Mouse (Mus musculus): Measurements from ENCODE around the gene Cd72. TPM values are rescaled to one million over a fixed set of nuclear protein-coding genes. Genes with fewer than 3 reads are reported as not detected.
A peak's percentile ranks its signal among the peaks of the same experiment; 100 is the strongest.
"Not testable (repeated sequence)": the region's sequence is repeated elsewhere in the genome, so short reads cannot be mapped to it uniquely, and the experiment has no call there.

Gene Cd72
- 1 to 10 TPM; 1.9 to 3.2 TPM for total RNA-seq (2021)
- long read RNA-seq, experiment 1, partial matches to known transcripts = 1 of 3 reads
- long read RNA-seq, experiment 1, other reads (novel, unspliced or antisense) = 1 of 3 reads
- long read RNA-seq, experiment 2, partial matches to known transcripts = 0 of 1 reads
- long read RNA-seq, experiment 2, other reads (novel, unspliced or antisense) = 1 of 1 reads

DNA sequence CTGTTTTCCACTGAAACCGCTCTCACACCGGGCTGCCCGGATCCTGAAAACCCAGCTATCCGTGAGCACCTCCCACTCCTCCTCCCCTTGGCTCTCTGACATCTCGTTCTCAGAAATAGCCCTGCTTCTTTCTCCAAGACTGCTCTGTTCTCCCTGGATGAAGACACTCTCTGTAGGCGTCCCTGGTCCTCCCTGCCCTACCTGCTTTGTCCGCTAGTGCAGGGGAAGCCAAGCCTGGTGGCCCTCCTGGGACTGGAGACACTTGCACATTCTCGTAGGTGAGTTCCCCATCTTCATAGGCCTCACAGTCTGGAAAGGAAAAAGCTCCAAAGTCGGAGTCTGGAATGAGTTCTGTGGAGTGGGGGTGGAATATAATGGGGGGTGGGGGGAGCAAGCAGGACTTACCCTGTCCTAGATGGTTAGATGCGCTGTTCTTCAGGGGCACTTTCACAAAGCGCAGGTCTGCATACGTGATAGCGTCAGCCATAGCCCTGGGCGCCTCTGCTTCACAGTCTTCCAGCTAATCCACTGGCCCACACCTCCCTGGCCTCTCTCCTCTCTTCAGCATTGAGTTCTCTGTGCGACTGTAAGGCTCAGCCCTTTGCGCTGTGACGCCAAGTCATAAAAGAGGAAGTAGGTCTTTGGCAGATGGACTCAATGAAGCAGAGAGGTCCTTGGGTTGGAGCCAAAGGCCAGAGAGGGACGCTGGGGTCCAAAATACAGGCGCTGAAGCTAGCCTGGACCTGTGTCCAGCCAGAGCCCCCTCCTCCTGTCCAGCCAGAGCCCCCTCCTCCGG lies at the start of gene Cd72:
Gene Cd72 (minus strand): TSS at position 588 of the 796 bp plus-strand sequence.
- DNase-seq = no peak

DNA sequence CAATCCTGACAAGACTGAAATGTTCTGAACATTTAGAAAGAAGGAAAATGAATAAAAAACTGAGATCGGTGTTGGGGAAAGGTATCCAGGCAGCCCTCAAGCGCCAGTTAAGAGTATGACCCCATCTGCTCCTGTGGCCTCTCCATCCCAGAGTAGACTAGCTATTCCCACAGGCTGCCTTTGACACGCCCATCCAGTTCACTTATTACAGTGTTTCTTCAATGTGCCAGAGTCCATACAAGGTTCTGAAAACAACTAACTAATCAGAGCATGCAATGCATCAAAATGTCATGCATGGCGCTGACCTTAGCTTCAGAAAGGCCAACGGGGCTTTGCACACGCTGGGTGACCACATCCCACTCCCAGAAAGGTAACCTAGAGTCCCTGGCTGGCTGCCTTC lies 49.1 kb upstream of the Cd72 start:
- DNase-seq = no peak

DNA sequence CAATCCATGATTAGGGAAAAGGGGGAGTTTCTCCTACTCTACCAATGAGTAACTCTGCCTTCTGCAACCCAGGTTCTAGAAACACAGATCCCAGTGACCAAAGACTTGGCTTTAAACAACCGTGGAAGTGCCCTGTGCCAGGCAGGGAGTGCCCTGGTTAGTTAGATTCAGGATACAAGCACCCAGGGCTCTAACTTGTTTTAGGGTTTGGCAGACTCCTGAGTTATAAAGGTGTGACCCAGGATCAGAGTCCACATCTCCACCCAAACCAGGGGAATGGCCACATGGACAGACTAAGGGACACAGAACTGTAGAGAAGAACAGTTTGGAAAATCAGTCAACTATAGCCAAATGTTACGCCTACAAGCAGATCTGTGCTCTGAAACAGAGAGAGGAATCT lies 48.6 kb upstream of the Cd72 start:
- DNase-seq = no peak

DNA sequence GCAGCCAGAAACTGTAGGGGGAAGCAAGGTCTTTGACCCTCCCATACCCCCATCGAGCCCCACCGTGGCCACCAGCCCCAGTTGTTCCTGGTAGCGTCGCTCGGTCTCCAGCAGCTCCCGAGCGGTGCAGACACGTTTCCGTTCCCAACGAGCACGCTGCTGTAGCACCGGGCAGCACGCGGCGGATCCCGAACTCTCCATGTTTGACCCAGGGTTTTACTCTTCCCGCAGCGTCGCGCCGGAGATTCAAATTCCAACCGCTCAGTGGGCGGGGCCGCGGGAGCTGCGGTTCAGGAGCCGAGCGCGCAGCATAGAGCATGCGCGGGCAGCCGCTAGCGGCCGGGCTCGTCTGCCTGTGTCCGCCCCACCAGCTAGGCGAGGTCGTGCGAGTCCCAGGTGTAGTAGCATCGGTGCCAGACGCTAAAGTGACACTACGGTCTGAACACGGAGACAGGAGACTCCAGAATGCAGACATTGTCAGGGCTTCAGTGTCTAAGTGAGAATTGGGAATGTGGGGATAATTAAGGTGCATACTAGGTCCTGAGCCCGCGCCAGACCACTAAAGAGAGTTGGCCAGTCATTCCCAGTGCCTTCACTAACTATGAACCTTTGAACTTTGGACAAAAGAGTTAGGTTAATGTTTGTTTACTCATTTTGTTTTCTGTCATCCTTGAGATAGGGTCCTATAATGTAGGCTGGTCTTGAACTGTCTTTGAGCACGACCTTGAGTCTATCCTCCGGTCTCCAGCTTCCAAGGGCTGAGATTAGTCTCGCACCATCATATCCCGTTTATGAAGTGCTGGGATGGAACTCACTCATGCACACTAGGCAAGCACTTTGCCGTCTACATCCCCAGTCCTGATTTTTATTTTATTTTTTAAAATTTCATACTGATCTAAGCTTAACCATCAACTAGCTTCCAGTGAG lies 45.2 kb upstream of the Cd72 start, which contains the start of gene Arhgef39:
Gene Arhgef39 (minus strand): TSS at position 289 of the 927 bp plus-strand sequence.
- DNase-seq = peak; percentile 92

DNA sequence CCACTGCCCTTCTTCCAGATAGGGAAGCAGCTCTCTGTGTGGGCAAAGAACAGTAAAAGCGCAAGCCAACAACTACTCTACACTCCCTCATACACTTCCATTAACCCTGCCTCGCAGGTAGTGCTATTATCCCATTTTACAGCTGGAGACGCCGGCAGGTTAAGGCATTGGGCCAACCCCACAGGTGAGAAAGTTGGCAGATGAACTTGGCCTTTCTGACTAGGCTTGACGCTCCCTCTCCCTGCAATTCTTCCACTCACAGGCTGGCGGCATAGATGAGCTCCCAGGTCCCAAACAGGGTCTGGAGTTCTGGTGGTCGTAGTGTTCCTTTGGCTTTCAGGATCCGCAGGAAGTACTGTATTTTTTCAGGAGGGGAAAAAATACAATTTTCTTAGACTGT lies 44.6 kb upstream of the Cd72 start:
- no peak for DNase-seq

DNA sequence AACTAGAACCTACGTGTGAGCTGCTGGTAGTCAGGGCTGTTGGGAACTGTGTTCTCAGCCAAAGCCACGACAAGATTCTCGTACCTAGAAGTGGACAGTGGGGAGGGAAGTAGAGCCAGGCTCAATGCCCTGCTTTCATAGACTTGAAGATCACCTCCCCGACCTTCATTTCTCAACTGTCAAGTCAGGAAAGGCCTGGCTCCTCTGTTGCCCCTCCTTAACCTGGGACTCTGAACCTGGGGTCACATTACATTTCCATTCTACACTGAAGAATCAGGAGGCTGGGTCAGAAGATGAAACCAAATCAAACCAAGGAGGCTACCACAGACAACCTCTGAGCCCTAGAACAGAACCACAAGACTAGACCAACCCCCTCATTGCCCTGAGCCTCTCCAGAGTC lies 43.5 kb upstream of the Cd72 start:
- DNase-seq = no peak

DNA sequence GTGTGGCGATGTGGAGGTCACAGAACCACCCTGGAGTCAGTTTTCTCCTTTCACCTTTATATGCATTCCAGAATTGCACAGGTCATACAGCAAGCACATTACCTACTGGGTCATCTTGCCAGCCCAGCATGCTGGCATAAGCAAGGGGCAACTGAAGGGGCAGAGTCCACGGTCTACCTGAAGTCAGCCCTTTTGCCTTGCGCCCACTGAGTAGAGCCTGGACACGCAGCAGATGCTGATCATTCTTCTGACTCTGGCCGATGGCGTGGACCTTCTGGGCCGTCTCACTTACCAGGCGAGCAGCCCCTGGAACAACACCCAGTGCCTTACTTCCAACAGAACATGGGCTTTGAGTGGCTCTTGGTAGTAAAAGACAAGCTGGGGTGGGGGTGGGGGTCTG lies 43.0 kb upstream of the Cd72 start:
- no peak for DNase-seq

DNA sequence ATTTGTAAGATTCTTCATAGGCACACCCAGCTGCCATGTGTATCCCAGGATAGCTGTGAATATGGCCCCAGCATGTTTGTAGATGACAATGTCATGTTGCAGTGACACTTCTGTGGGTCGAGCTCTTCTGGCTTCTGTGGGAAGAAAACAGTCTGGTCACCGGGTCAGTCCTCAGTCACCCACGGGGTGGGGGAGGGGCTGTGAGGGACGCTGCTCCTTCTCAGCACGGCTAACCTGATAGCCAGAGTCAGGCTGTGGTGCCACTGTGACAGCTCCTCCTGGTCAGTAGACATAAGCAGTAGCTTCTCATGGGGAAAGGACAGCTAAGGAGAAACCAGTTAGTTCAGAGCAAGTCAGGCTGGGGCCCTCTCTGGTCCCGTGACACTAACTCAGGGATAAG lies 42.2 kb upstream of the Cd72 start:
- DNase-seq = no peak

DNA sequence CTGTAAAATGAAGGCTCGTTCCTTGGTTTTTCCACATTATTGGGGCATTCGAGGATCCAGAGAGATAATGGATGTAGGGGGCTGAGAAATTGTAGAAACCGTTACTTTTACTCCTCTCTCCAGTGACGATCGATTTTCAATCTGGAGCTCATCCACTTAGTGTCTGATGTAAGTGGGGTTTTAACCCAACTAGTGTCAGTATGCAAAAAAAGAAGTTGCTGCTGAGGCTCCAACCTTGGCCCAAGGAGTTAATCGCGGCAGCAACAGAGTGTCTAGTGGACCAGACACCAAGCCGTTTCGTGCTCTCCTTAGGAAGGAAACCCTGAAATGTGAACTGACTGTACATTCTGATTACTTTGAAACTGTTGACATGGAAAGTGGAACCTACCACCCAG lies 39.4 kb upstream of the Cd72 start:
- no peak for DNase-seq

DNA sequence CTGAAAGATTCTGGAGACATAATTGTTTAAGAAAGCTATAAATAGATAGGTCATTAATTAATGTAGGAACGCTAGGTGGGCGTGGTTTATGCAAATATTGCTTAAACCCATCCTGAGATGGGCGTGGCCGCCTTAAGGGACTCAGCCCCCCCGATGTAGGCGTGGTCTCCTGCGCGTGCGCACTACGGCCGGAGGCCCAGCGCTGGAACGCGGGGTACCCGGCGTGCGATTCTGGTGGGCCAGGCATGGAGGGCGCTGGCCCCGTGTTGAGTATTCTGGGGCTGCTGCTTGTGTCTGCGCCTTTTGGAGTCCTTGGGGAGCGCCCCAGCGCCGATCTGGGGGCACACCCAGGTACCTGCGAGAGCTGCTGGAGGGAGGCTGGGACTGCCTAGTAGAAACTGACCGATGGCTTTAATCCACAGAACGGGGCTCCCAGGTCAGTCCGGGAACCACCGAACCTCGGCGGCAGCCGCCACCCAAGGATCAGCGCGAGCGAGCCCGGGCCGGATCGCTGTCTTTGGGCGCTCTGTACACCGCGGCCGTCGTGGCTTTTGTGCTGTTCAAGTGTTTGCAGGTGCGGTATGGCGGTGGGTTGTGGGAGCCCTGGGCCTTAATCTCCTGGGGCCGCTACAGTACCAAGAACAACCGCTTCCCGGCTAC lies 38.9 kb upstream of the Cd72 start:
- peak; percentile 98 for DNase-seq

DNA sequence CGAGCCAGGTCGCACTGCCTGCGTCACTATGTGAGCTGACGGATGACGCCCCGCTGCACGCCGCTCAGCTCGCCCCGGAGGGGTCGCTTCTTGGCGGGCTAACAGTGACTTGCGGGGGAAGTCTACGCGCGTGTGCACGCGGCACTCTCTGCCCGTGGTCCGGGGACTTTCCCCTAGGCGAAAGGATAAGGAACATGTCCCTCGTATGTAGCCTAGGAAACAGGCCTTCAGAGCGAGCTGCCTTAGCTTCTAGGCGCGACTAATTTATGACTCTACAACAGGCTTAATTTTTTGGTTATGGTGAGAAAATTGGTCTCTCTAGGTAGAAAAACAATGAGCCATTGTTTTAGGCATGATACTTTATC lies 38.4 kb upstream of the Cd72 start, which contains the start of gene Ccdc107:
Gene Ccdc107 (plus strand): TSS at position 80 of the 365 bp plus-strand sequence.
- DNase-seq = peak; percentile 94

DNA sequence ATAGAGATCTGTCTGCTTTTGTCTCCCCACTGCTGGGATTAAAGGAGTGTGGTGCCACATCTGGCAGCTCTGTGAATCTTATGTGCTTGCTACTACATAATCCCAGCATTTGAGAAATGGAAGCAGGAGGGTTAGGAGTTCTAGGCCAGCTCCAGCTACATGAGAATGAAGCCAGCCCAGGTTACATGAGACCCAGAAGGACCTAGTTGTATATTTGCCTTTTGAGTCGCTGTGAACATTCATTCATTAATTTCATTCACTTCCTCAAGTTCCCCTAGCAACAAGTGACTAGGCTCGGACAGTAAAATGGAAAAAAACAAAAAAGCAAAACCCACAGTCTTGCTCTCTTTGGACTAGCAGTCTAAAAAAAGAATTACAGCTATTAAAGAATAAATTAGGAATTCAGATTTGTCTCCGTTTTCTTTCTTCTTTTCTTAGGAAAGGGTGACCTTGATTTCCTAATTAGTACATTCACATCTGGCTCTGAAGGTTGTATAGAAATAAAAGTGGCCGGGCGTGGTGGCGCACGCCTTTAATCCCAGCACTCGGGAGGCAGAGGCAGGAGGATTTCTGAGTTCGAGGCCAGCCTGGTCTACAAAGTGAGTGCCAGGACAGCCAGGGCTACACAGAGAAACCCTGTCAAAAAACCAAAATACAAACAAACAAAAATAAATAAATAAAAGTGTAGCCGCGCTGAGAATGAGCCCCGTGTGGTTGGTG lies 37.8 kb upstream of the Cd72 start:
- DNase-seq = no peak

DNA sequence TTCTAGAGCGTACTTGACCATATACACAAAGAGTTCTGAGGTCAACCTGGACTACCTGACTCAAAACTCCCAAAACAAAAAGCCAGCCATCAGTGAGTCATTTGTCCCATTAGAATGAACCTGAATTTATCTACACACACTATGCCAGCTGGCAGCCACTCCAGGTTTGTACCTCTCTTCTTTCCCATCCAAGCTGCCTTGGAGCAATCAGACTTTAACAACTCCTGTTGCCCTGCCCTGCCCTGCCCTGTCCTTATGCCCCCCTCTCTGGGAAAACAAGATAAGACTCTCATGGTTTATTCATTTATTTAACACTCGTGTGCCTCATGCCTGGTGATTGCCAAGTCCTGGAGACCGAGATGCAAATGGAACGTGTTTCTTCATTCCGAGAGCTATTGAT lies 36.4 kb upstream of the Cd72 start:
- no peak for DNase-seq

DNA sequence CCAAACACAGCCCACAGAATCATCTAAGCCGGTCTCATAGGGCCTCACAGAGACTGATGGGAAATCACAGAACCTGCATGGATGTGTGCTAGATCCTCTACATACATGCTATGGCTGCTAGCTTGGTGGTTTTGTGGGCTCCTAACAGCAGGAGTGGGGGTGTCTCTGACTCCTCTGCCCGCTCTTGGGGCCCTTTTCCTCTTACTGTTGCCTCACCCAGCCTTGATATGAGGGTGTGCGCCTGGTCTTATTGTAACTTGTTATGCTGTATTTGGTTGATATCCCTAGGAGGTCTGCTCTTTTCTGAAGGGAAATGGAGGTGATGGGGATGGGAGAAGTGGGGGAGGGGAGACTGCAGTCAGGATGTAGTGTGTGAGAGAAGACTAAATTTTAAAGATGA lies 35.2 kb upstream of the Cd72 start:
- DNase-seq = no peak

DNA sequence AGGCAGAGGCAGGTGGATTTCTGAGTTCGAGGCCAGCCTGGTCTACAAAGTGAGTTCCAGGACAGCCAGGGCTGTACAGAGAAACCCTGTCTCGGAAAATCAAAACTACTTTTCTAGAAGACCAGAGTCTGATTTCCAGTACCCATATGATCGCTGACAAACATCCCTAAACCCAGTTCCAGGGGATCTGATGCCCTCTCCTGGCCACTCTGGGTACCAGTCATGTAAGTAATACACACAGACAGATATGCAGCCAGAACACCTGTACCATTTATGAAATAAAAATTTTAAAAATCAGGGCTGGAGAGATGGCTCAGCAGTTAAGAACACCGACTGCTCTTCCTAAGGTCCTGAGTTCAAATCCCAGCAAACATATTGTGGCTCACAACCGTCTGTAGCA lies 31.2 kb upstream of the Cd72 start:
- not testable (repeated sequence) for DNase-seq

DNA sequence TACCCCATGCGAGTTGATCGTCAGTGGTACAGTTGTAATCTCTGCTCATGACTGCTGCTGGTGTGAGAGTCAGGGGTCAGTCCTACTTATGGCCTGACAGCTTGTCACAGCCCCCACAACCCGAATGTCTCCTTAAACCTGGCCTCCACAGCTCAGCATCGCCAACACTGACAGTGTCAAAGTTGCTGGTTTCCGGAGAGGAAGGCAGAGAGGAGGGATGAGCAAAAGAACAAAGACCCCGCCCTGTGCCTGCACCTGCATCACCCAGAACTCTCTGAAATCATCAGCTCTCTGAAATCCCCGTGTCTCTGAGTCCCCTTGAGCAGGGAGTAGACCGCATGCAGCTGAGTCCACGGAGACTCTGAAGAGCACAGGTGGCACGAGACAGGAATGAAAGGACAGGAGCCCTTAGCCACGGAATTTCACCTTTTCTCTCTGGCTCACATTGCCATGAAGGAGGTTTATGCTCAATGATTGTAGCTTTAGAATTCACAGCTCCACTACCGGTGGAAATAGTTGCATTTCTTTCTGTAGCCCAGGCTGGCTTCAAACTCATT lies 29.2 kb upstream of the Cd72 start, which contains the start of gene Sit1:
Gene Sit1 (minus strand): TSS at position 200 of the 557 bp plus-strand sequence.
- no peak for DNase-seq

DNA sequence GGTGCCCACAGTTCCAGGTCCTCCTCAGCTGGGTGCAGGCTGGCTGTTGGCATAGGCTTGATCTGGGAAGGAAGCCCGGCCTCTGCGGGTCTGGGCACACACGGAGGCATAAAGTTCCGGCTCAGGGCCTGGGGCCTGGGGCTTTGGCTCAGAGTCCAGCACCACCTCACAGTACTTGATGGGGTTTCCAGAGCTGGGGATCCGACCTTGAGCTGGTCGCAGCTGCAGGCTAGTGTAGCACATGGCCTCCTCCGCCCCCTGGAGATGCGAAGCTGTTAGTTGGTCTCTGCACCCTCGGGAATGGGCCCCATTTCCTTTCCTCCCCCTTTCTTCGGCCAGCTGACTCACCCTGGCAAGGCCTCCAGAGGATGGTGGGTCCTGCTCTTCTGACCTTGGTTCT lies 28.2 kb upstream of the Cd72 start:
- DNase-seq = peak; percentile 59

DNA sequence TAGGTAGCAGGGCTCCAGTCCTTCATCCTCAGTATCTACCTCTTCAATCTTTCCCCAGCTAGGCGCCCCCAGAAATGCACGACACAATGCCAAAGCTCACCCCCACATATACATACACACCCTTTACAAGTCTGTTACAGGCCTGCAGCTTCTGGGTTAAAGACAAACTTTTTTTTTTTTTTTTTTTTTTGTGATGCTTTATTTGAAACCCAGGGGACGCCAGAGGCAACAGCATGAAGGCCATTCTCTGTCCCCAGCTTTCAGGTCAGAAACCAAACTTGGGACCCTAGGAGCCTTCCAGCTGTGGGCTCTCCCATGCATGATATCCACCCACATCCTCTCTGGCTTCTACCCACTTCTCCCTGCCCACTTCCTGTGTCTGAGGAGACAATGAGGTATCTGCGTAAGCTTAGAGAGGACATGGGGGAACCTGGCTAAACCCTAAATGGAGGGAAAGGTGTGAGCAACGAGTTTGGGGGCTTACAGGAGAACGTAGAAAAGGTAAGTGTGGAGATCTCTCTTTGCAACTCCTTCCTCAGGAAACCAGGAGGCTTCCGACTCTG lies 27.5 kb upstream of the Cd72 start:
- no peak for DNase-seq

DNA sequence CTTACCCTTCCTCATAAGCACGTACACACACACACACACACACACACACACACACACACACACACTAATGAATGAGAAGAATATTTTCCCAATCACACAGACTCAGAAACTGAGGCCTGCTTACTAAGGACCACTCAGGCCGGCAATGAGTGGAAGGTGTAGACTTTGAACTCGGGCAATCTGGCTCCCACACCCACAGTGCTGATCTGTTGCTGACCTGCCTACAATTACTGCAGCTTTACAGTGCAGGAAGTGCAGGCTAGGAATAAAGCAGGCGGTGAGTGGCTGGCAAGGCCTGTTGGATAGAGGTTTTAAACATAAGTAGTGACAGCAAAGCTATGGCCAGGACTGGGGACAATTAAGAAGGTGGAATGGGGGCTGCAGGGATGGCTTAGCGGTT lies 26.6 kb upstream of the Cd72 start:
- DNase-seq = no peak

DNA sequence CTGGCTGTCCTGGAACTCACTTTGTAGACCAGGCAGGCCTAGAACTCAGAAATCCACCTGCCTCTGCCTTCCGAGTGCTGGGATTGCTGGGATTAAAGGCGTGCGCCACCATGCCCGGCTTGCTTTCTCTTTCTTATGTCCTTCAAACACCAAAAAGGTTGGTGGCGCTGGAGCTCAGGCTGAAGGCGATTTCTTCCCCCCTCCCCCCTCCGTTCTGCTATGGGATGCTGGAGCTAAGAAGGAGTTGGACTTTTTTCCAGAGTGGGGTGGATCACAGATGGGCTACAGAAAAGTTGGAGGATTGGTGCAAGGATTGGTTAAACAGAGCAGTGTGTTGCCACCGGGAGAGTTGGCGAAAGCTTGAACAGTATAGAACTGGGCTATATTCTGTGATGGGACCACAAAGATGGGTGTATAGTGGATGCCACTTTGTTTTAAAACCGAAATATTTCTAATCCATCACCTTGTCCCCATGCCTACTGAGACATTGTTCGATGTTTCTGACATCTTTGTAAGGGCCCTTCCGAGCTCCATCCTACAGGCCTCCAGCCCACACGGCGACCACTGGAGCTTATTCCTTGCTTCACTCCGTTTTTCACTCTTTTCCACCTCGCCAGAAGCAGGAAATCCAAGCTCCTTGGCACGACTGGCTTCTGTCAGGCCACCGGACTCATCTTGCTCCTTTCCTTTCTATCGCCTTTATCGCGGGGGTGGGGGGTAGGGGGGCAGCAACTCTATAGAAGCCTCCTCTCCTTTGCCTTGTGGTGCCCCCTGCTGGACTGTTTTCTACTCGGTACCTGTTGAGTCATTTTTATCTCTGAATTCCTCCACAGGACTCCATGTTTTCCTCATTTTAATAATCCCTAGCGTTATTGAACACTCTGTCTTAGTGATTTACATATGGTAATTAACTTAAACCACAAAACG lies 24.7 kb upstream of the Cd72 start:
- peak; percentile 82 for DNase-seq

Data from adrenal gland, postnatal 10 days (tissue).